Mouse (Mus musculus) embryo, embryonic 10.5 days (tissue): ENCODE results near the gene Zfp217.
A peak's percentile ranks its signal among the peaks of the same experiment; 100 is the strongest.
"Not testable (repeated sequence)": the region's sequence is repeated elsewhere in the genome, so short reads cannot be mapped to it uniquely, and the experiment has no call there.

Source experiments
- DNase-seq: peaks from one replicate; pipeline ENCODE4 v3.0.0-alpha.2; 2015; ENCODE audit warnings: low spot score

Zfp217 gene

GRCm38 (mm10) chr2:170147661-170148153, at the start of gene Zfp217:
TSS of gene Zfp217 (minus strand) at chr2:170148103.
- DNase-seq, result peak; percentile 47

GRCm38 (mm10) chr2:170195542-170196089, 47.7 kb upstream of the Zfp217 start:
- DNase-seq, result no peak

GRCm38 (mm10) chr2:170194845-170195244, 46.9 kb upstream of the Zfp217 start:
- no peak for DNase-seq

- DNase-seq, result peak; percentile 30
These were observed 45.9 kb upstream of the Zfp217 start for GRCm38 (mm10) chr2:170193850-170194249.

GRCm38 (mm10) chr2:170193211-170193610, 45.3 kb upstream of the Zfp217 start:
- DNase-seq, result peak; percentile 73

GRCm38 (mm10) chr2:170192731-170193149, 44.8 kb upstream of the Zfp217 start:
- DNase-seq, result peak; percentile 79

GRCm38 (mm10) chr2:170188721-170189120, 40.8 kb upstream of the Zfp217 start:
- no peak for DNase-seq

GRCm38 (mm10) chr2:170185137-170185837, 37.4 kb upstream of the Zfp217 start:
- no peak for DNase-seq

- peak; percentile 88 for DNase-seq
These were observed 36.5 kb upstream of the Zfp217 start for GRCm38 (mm10) chr2:170184175-170184983.

- DNase-seq, result no peak
These were observed 35.9 kb upstream of the Zfp217 start for GRCm38 (mm10) chr2:170183851-170184174.

GRCm38 (mm10) chr2:170181862-170182261, 34.0 kb upstream of the Zfp217 start:
- DNase-seq, result no peak

- not testable (repeated sequence) for DNase-seq
These were observed 32.9 kb upstream of the Zfp217 start for GRCm38 (mm10) chr2:170180769-170181168.

- DNase-seq, result no peak
These were observed 31.4 kb upstream of the Zfp217 start for GRCm38 (mm10) chr2:170179317-170179716.

- DNase-seq, result no peak
These were observed 29.4 kb upstream of the Zfp217 start for GRCm38 (mm10) chr2:170177323-170177722.

GRCm38 (mm10) chr2:170176284-170176926, 28.5 kb upstream of the Zfp217 start:
- DNase-seq, result peak; percentile 65

GRCm38 (mm10) chr2:170175661-170176150, 27.8 kb upstream of the Zfp217 start:
- DNase-seq, result no peak

GRCm38 (mm10) chr2:170175190-170175589, 27.3 kb upstream of the Zfp217 start:
- no peak for DNase-seq

GRCm38 (mm10) chr2:170169062-170169461, 21.2 kb upstream of the Zfp217 start:
- no peak for DNase-seq

GRCm38 (mm10) chr2:170165649-170166048, 17.7 kb upstream of the Zfp217 start:
- no peak for DNase-seq

- DNase-seq, result no peak
These were observed 16.0 kb upstream of the Zfp217 start for GRCm38 (mm10) chr2:170163671-170164462.
